Mouse (Mus musculus) liver, adult 2 months (tissue): ENCODE measurements around the gene Ntn4.

Source experiments
- CTCF ChIP-seq: fragments of 200-500 bp; IDR thresholded peaks from 2 replicates; pipeline ENCODE4 v1.5.1; 2011; ENCODE audit warnings: low read depth, low read length, control low read depth
- POLR2A ChIP-seq: fragments of 200-500 bp; IDR thresholded peaks from 2 replicates; pipeline ENCODE4 v1.6.1; 2011; ENCODE audit warnings: low read length, control low read depth; ENCODE audit not compliant: insufficient read depth; ENCODE audit errors: extremely low read depth

GRCm38 (mm10) chr10:93633563-93633962 lies 6.9 kb upstream of the Ntn4 start:
- TF ChIP-seq CTCF (no peak), POLR2A (no peak)
